Mouse (Mus musculus) midbrain, embryonic 11.5 days (tissue): Measurements from ENCODE around the gene Gna12. TPM values are rescaled to one million over a fixed set of nuclear protein-coding genes. Genes with fewer than 3 reads are reported as not detected.

ENCODE experiments used
- ATAC-seq: fragments of 200-750 bp; cut with Nextera tagmentation; 2 replicates; pipeline ENCODE4 v1.8.0; 2017; ENCODE audit warnings: moderate TSS enrichment, moderate library complexity; ENCODE audit not compliant: low FRiP score
- DNase-seq: peaks from one replicate; pipeline ENCODE4 v3.0.0; 2015; ENCODE audit warnings: low spot score; ENCODE audit errors: missing footprints
- H3K27ac ChIP-seq: fragments of 300-500 bp; sonication (generic); 2 replicates; pipeline ENCODE4 v1.5.1; 2014; ENCODE audit warnings: low read depth, low read length
- H3K27me3 ChIP-seq: fragments of 300-500 bp; sonication (generic); 2 replicates; pipeline ENCODE4 v1.6.1; 2014; ENCODE audit warnings: mild to moderate bottlenecking, low read length, moderate library complexity, mixed read lengths; ENCODE audit not compliant: control insufficient read depth, insufficient read depth
- H3K36me3 ChIP-seq: fragments of 300-500 bp; sonication (generic); 2 replicates; pipeline ENCODE4 v1.6.1; 2014; ENCODE audit warnings: mild to moderate bottlenecking, low read length, moderate library complexity, mixed read lengths; ENCODE audit not compliant: control insufficient read depth, insufficient read depth
- H3K4me1 ChIP-seq: fragments of 300-500 bp; sonication (generic); 2 replicates; pipeline ENCODE4 v1.6.1; 2014; ENCODE audit warnings: low read length; ENCODE audit not compliant: control insufficient read depth, insufficient read depth
- H3K4me2 ChIP-seq: fragments of 300-500 bp; sonication (generic); 2 replicates; pipeline ENCODE4 v1.6.1; 2014; ENCODE audit warnings: mild to moderate bottlenecking, moderate library complexity
- H3K4me3 ChIP-seq: fragments of 300-500 bp; sonication (generic); 2 replicates; pipeline ENCODE4 v1.5.1; 2014; ENCODE audit warnings: low read depth, low read length
- H3K9ac ChIP-seq: fragments of 300-500 bp; sonication (generic); 2 replicates; pipeline ENCODE4 v1.6.1; 2014; ENCODE audit warnings: low read length
- H3K9me3 ChIP-seq: fragments of 300-500 bp; sonication (generic); 2 replicates; pipeline ENCODE4 v1.6.1; 2016; ENCODE audit warnings: low read length; ENCODE audit not compliant: control insufficient read depth
- WGBS: fragments of 180-500 bp; shearing (Covaris S2); extraction: QIAGEN DNeasy Blood & Tissue Kit; methylation state at CpG from one replicate; pipeline ENCODE4 v1.1.7; 2014; 5-methylcytosine and 5-hydroxymethylcytosine counted together
- polyA plus RNA-seq: library from polyadenylated mRNA; unstranded; fragments of >200 nt; fragmentation: Nextera tagmentation; extraction: Ambion mirVana; gene quantifications from 2 replicates; pipeline ENCODE4 v1.2.1, GENCODE M21; 2014

Gene Gna12
- polyA plus RNA-seq, 1 experiment from 2014 or later: 33.4 TPM

- no peak overlapping the region for H3K27ac ChIP-seq
- WGBS: 73% methylated on average over 4 of the region's 4 CpGs
Observed at GRCm38 (mm10) chr5:140820539-140820938, 9.7 kb downstream of the Gna12 start.

GRCm38 (mm10) chr5:140819594-140819993 lies 10.6 kb downstream of the Gna12 start:
- H3K4me1 ChIP-seq: peaks cover 10% of the 10 kb centered on the region
- H3K4me2 ChIP-seq: no peak overlapping the region
- 89% methylated on average over 4 of the region's 4 CpGs for WGBS
- H3K4me3 ChIP-seq: no peak overlapping the region
- ATAC-seq (no peak), DNase-seq (peak; percentile 69)
- H3K9ac ChIP-seq: no peak overlapping the region
- H3K36me3 ChIP-seq: no peaks in the 10 kb centered on the region
- H3K27me3 ChIP-seq: no peaks in the 10 kb centered on the region
- H3K27ac ChIP-seq: no peak overlapping the region
- no peaks in the 10 kb centered on the region for H3K9me3 ChIP-seq

More at GRCm38 (mm10) chr5:140820539-140820938, 9.7 kb downstream of the Gna12 start:
- peaks cover 3% of the 10 kb centered on the region; the same call in 1 of the 2 replicates for H3K4me1 ChIP-seq
- DNase-seq: peak; percentile 77
- H3K4me2 ChIP-seq: no peak overlapping the region
- no peak for ATAC-seq
- no peaks in the 10 kb centered on the region for H3K36me3 ChIP-seq
- H3K9me3 ChIP-seq: no peaks in the 10 kb centered on the region
- H3K4me3 ChIP-seq: no peak overlapping the region
- H3K9ac ChIP-seq: no peak overlapping the region
- H3K27me3 ChIP-seq: no peaks in the 10 kb centered on the region

- ATAC-seq (no peak), DNase-seq (peak; percentile 72)
- Histone ChIP-seq H3K9ac (no peak overlapping the region), H3K9me3 (no peaks in the 10 kb centered on the region), H3K27me3 (no peaks in the 10 kb centered on the region), H3K4me1 (peaks cover 13% of the 10 kb centered on the region), H3K4me3 (no peak overlapping the region), H3K27ac (no peak overlapping the region), H3K4me2 (no peak overlapping the region), H3K36me3 (no peaks in the 10 kb centered on the region)
- 83% methylated on average over 5 of the region's 5 CpGs for whole genome bisulfite sequencing
Observed at GRCm38 (mm10) chr5:140818482-140819076, 11.7 kb downstream of the Gna12 start.

- Histone ChIP-seq H3K9ac (no peak overlapping the region), H3K4me3 (no peak overlapping the region), H3K27ac (no peak overlapping the region), H3K9me3 (no peaks in the 10 kb centered on the region), H3K27me3 (no peaks in the 10 kb centered on the region), H3K4me1 (peaks cover 13% of the 10 kb centered on the region), H3K36me3 (no peaks in the 10 kb centered on the region), H3K4me2 (no peak overlapping the region)
- WGBS: 87% methylated on average over 6 of the region's 6 CpGs
- ATAC-seq: no peak
- DNase-seq: peak; percentile 76
Observed at GRCm38 (mm10) chr5:140816950-140817568, 13.2 kb downstream of the Gna12 start.

- no peak overlapping the region for H3K9ac ChIP-seq
- no peak overlapping the region for H3K27ac ChIP-seq
- no peaks in the 10 kb centered on the region for H3K36me3 ChIP-seq
- H3K4me2 ChIP-seq: no peak overlapping the region
- ATAC-seq (no peak), DNase-seq (peak; percentile 77)
- H3K27me3 ChIP-seq: no peaks in the 10 kb centered on the region
- 82% methylated on average over 3 of the region's 3 CpGs for WGBS
- no peaks in the 10 kb centered on the region for H3K9me3 ChIP-seq
- peaks cover 13% of the 10 kb centered on the region for H3K4me1 ChIP-seq
- H3K4me3 ChIP-seq: no peak overlapping the region
Observed at GRCm38 (mm10) chr5:140816008-140816407, 14.2 kb downstream of the Gna12 start.

- H3K4me2 ChIP-seq: no peak overlapping the region
- DNase-seq: no peak
- H3K9me3 ChIP-seq: no peaks in the 10 kb centered on the region
- no peak overlapping the region for H3K9ac ChIP-seq
- no peak for ATAC-seq
- no peaks in the 10 kb centered on the region for H3K27me3 ChIP-seq
- no peak overlapping the region for H3K27ac ChIP-seq
- no peaks in the 10 kb centered on the region for H3K36me3 ChIP-seq
- H3K4me1 ChIP-seq: peaks cover 13% of the 10 kb centered on the region
- WGBS: 29% methylated on average over 9 of the region's 9 CpGs
- H3K4me3 ChIP-seq: no peak overlapping the region
Observed at GRCm38 (mm10) chr5:140815059-140815728, 15.0 kb downstream of the Gna12 start.

- no peaks in the 10 kb centered on the region for H3K36me3 ChIP-seq
- no peak overlapping the region for H3K27ac ChIP-seq
- no peak overlapping the region for H3K4me2 ChIP-seq
- H3K27me3 ChIP-seq: no peaks in the 10 kb centered on the region
- 61% methylated on average over 5 of the region's 5 CpGs for WGBS
- DNase-seq (no peak), ATAC-seq (no peak)
- no peaks in the 10 kb centered on the region for H3K9me3 ChIP-seq
- no peak overlapping the region for H3K9ac ChIP-seq
- H3K4me1 ChIP-seq: peaks cover 13% of the 10 kb centered on the region
- no peak overlapping the region for H3K4me3 ChIP-seq
Observed at GRCm38 (mm10) chr5:140814403-140814802, 15.8 kb downstream of the Gna12 start.

- Histone ChIP-seq H3K4me3 (no peak overlapping the region), H3K27me3 (no peaks in the 10 kb centered on the region), H3K36me3 (no peaks in the 10 kb centered on the region), H3K4me1 (peaks cover 13% of the 10 kb centered on the region), H3K9me3 (no peaks in the 10 kb centered on the region), H3K9ac (no peak overlapping the region), H3K27ac (no peak overlapping the region), H3K4me2 (no peak overlapping the region)
- WGBS: 45% methylated on average over 4 of the region's 4 CpGs
- DNase-seq (no peak), ATAC-seq (no peak)
Observed at GRCm38 (mm10) chr5:140812699-140813098, 17.5 kb downstream of the Gna12 start.

- DNase-seq (no peak), ATAC-seq (no peak)
- Histone ChIP-seq H3K27me3 (no peaks in the 10 kb centered on the region), H3K4me2 (no peak overlapping the region), H3K4me3 (no peak overlapping the region), H3K4me1 (peaks cover 13% of the 10 kb centered on the region), H3K9me3 (no peaks in the 10 kb centered on the region), H3K9ac (no peak overlapping the region), H3K27ac (no peak overlapping the region), H3K36me3 (no peaks in the 10 kb centered on the region)
- 78% methylated on average over 5 of the region's 5 CpGs for WGBS
Observed at GRCm38 (mm10) chr5:140812063-140812462, 18.2 kb downstream of the Gna12 start.
